8 mouse cellular contexts compared by ENCODE assay signal in the genomic region with DNA sequence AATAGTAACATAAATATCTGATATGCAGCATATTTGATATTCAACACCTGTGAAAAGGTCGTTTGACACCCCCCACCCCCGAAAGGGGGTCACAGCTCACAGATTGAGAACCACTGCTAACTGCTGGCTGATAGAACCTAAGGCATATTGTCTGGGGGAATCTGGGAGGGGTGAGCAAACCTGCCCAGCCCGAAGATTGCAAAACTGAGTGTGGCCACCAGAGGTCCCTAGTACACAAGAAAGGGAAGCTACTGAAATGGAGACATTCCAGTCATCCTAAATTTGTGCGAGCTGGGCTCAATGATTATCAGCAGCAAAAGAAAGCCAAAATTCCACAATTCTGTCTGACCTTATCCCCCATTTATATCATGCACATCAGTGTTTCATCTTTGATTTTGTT. TPM values are rescaled to one million over a fixed set of nuclear protein-coding genes. Genes with fewer than 3 reads are reported as not detected.
DNase-seq lines count a peak whose midpoint lies in the region; ATAC-seq and TF ChIP-seq lines count a peak whose summit lies in the region.

No protein-coding gene starts in this region.

- H3K9me3 ChIP-seq in heart, postnatal 0 days (replicated peaks; ENCODE audit: control insufficient read depth, low read length) = no peaks in the 10 kb centered on the region

- no peak overlapping the region for H3K9ac ChIP-seq in heart, postnatal 0 days (replicated peaks; ENCODE audit: low read depth, low read length)

- WGBS in heart, postnatal 0 days = 6% methylated on average over 4 of the region's 4 CpGs
- WGBS in small intestine, adult 2 months = 6% methylated on average over 4 of the region's 4 CpGs

- ATAC-seq in heart, postnatal 0 days (ENCODE audit: insufficient read depth, low read depth) = no peak; the same call in 1 of the 2 replicates
- no peak for ATAC-seq in inflammation-experienced regulatory T-cells, adult 6 months

- no peak for TF ChIP-seq POLR2A in small intestine, adult 2 months (IDR thresholded peaks at IDR 0.05; ENCODE audit: low read depth, low read length)

- H3K4me1 ChIP-seq in heart, postnatal 0 days (ENCODE audit: control insufficient read depth, insufficient read depth) = no peaks in the 10 kb centered on the region
- no peaks in the 10 kb centered on the region for H3K4me1 ChIP-seq in small intestine, adult 2 months (ENCODE audit: control insufficient read depth, insufficient read depth, insufficient read length, low read length)

- no peaks in the 10 kb centered on the region for H3K36me3 ChIP-seq in heart, postnatal 0 days (replicated peaks; ENCODE audit: control insufficient read depth, insufficient read depth, low read length)
- H3K36me3 ChIP-seq in small intestine, adult 2 months (ENCODE audit: control insufficient read depth, insufficient read depth, low read length) = no peaks in the 10 kb centered on the region

- no peak for TF ChIP-seq EP300 in heart, postnatal 0 days (IDR thresholded peaks at IDR 0.05; ENCODE audit: low read depth)

- peak; percentile 14 to 50 for DNase-seq in CD8-positive naive resting alpha-beta T cell, adult 2 months (ENCODE audit: low read depth in 2 of 2, low spot score in 2 of 2)
- peak; percentile 80 for DNase-seq in adrenal gland, adult 2 months
- DNase-seq in embryo, embryonic 10.5 days (ENCODE audit: low spot score) = peak; percentile 77
- DNase-seq in heart, postnatal 0 days (ENCODE audit: low spot score) = peak; percentile 26
- DNase-seq in layer of hippocampus, postnatal 25 days (ENCODE audit: extremely low spot score in 1 of 2, low spot score in 1 of 2) = peak; percentile 71 to 90
- peak; percentile 69 for DNase-seq in mesoderm, embryonic 11.5 days (ENCODE audit: low read depth, low spot score)

- no peak overlapping the region for H3K4me2 ChIP-seq in heart, postnatal 0 days (ENCODE audit: low read depth, low read length)

- TF ChIP-seq CTCF in heart, postnatal 0 days (IDR thresholded peaks at IDR 0.05; ENCODE audit: low read depth) = peak; percentile 65
- peak; percentile 67; the same call in 1 of the 2 replicates for TF ChIP-seq CTCF in small intestine, adult 2 months (IDR thresholded peaks at IDR 0.05; ENCODE audit: extremely low read depth, insufficient read length, insufficient replicate concordance, low read depth, low read length)

- no peaks in the 10 kb centered on the region for H3K27me3 ChIP-seq in heart, postnatal 0 days (ENCODE audit: control insufficient read depth, insufficient read depth, low read length)
- no peaks in the 10 kb centered on the region for H3K27me3 ChIP-seq in small intestine, adult 2 months (ENCODE audit: control insufficient read depth, insufficient read depth, low read length)

- no peak overlapping the region for H3K27ac ChIP-seq in heart, postnatal 0 days (ENCODE audit: low read depth)
- no peak overlapping the region for H3K27ac ChIP-seq in small intestine, adult 2 months (ENCODE audit: insufficient read depth, low read depth, low read length)

- H3K4me3 ChIP-seq in heart, postnatal 0 days (ENCODE audit: low read depth, low read length) = no peak overlapping the region
- H3K4me3 ChIP-seq in small intestine, adult 2 months (ENCODE audit: low read depth, low read length) = no peak overlapping the region

RNA-seq across cellular contexts. Expression of a gene that starts 42.9 kb away (rescaled TPM):
- under 1 TPM in 1 of 2 experiments, not detected in 1; 0.75 TPM for total RNA-seq in adrenal gland, adult 2 months (2021)
- polyA plus RNA-seq in adrenal gland, adult 2 months (2012; rRNA removed) = not detected in 2 replicates
- total RNA-seq in heart, postnatal 0 days (2014; rRNA removed; ENCODE audit: low replicate concordance) = not detected in 2 replicates
- not detected in 2 replicates for polyA plus RNA-seq in heart, postnatal 0 days (2015; fragmentation: Nextera tagmentation; extraction: Ambion mirVana)
- 1 to 10 TPM; 1.9 to 3.7 TPM for total RNA-seq in layer of hippocampus, postnatal 25 days (2021)
- not detected in 2 replicates for polyA plus RNA-seq in small intestine, adult 2 months (2012; rRNA removed)
- polyA plus RNA-seq in inflammation-experienced regulatory T-cells, adult 6 months (2017; shearing (Covaris generic)) = under 1 TPM in 1 of 3 experiments, not detected in 2; 0.38 TPM

Comparison
In these comparisons a context has a peak if more than half of its experiments do, and no peak if none do; other contexts are left out.
1. DNase-seq: peak in every context shown above with its lines; median percentile 80 in layer of hippocampus, postnatal 25 days; 80 in adrenal gland, adult 2 months; 77 in embryo, embryonic 10.5 days; 69 in mesoderm, embryonic 11.5 days; 32 in CD8-positive naive resting alpha-beta T cell, adult 2 months; 26 in heart, postnatal 0 days.